In the genomic region with DNA sequence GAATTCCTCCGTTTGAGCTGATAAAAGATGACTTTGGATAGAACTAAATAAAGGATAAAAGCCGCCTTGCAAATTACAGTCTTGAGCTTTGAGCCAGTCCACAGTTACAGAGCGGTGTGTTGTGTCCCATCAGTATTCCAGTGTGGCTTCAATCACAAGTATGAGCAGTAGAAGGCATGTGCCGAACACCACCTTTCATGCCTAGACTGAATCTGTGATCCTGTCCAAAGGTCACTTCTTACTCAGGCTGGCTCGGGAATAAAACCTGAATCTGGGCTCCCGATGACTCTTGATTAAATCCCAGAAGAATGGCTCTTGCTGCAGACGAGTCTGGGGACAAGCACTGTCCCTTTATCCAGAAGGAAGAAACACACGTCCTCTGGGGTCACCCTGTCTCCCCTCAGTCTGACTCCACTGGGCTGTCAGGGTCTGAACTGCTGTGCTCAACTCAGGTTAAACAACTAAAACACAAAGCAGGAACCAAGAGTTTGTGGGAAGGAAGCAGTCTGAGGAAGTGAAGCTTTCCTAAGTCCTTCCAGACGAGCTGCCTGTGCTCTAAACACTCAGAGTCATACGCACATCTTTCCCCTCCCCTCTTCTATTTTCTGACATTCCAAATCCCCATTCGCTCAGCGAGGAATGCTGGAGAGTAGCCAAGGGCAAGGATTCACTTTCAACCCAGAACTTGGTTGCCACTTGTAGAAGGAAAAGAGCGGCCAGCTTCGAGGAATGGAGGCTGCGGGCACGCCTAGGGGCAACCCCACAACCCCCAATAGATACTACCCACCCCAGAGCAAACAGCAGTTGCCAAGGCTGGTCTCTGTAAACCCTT, we compare ENCODE assay signal across 8 mouse cellular contexts.
DNase-seq lines count a peak whose midpoint lies in the region; ATAC-seq and TF ChIP-seq lines count a peak whose summit lies in the region.

No protein-coding gene starts in this region.

- peak; percentile 54 for DNase-seq in forebrain, embryonic 14.5 days (ENCODE audit: low spot score)
- DNase-seq in heart, adult 9 months (ENCODE audit: low spot score in 2 of 2) = peak; percentile 76 to 84
- peak; percentile 80 for DNase-seq in kidney, postnatal 10 days
- DNase-seq in embryo, embryonic 10 days (ENCODE audit: low spot score) = no peak
- no peak for DNase-seq in cerebellum, adult 18-20 months

- WGBS in forebrain, embryonic 14.5 days = 59% methylated on average over 16 of the region's 16 CpGs
- 53% methylated on average over 16 of the region's 16 CpGs for WGBS in forebrain, embryonic 13.5 days
- WGBS in bone marrow, adult 2 months = 70% methylated on average over 16 of the region's 16 CpGs

- TF ChIP-seq POLR2A in bone marrow, adult 2 months (IDR thresholded peaks at IDR 0.05; ENCODE audit: borderline replicate concordance, control insufficient read depth, low read depth, low read length) = no peak

- H3K36me3 ChIP-seq in forebrain, embryonic 14.5 days (ENCODE audit: control insufficient read depth, insufficient read depth, low read length) = peaks cover under 1% of the 10 kb centered on the region; the same call in 1 of the 2 replicates
- H3K36me3 ChIP-seq in forebrain, embryonic 13.5 days (ENCODE audit: poor library complexity, severe bottlenecking) = peaks cover 13% of the 10 kb centered on the region; the same call in 1 of the 2 replicates

- no peak overlapping the region for H3K4me3 ChIP-seq in forebrain, embryonic 14.5 days (ENCODE audit: low read depth, low read length)
- no peak overlapping the region for H3K4me3 ChIP-seq in forebrain, embryonic 13.5 days
- H3K4me3 ChIP-seq in bone marrow, adult 2 months (replicated peaks; ENCODE audit: control insufficient read depth, low read depth, low read length) = peak overlapping the region; percentile 5

- peaks cover 24% of the 10 kb centered on the region for H3K4me1 ChIP-seq in forebrain, embryonic 14.5 days (ENCODE audit: control insufficient read depth, insufficient read depth, low read length)
- H3K4me1 ChIP-seq in forebrain, embryonic 13.5 days = peaks cover 28% of the 10 kb centered on the region
- H3K4me1 ChIP-seq in bone marrow, adult 2 months (ENCODE audit: control insufficient read depth, insufficient read depth, low read length) = peaks cover 3% of the 10 kb centered on the region

- no peaks in the 10 kb centered on the region for H3K27me3 ChIP-seq in forebrain, embryonic 14.5 days (replicated peaks; ENCODE audit: control insufficient read depth, insufficient read depth, low read length)
- H3K27me3 ChIP-seq in forebrain, embryonic 13.5 days = no peaks in the 10 kb centered on the region

- H3K9me3 ChIP-seq in forebrain, embryonic 14.5 days (replicated peaks; ENCODE audit: control insufficient read depth, low read length) = no peaks in the 10 kb centered on the region
- H3K9me3 ChIP-seq in forebrain, embryonic 13.5 days (replicated peaks) = no peaks in the 10 kb centered on the region

- TF ChIP-seq CTCF in bone marrow, adult 2 months (IDR thresholded peaks at IDR 0.05; ENCODE audit: control insufficient read depth, insufficient read depth, low read length) = no peak

- ATAC-seq in forebrain, embryonic 14.5 days = no peak
- no peak for ATAC-seq in forebrain, embryonic 13.5 days
- ATAC-seq in megakaryocyte, adult 5-6 weeks (ENCODE audit: poor library complexity, severe bottlenecking) = peak; percentile 93

- no peak overlapping the region for H3K4me2 ChIP-seq in forebrain, embryonic 14.5 days (ENCODE audit: low read length)
- no peak overlapping the region for H3K4me2 ChIP-seq in forebrain, embryonic 13.5 days

- no peak overlapping the region for H3K9ac ChIP-seq in forebrain, embryonic 14.5 days (ENCODE audit: low read length)
- no peak overlapping the region for H3K9ac ChIP-seq in forebrain, embryonic 13.5 days

- no peak overlapping the region; the same call in 1 of the 2 replicates for H3K27ac ChIP-seq in forebrain, embryonic 14.5 days (ENCODE audit: low read depth, low read length)
- no peak overlapping the region for H3K27ac ChIP-seq in forebrain, embryonic 13.5 days
- H3K27ac ChIP-seq in bone marrow, adult 2 months (ENCODE audit: control insufficient read depth, insufficient read depth, low read depth, low read length, poor library complexity) = no peak overlapping the region

Comparison
In these comparisons a context has a peak if more than half of its experiments do, and no peak if none do; other contexts are left out.
1. DNase-seq: peak in forebrain, embryonic 14.5 days (single experiment), heart, adult 9 months (2 of 2) and kidney, postnatal 10 days (single experiment); none in embryo, embryonic 10 days (single experiment) and cerebellum, adult 18-20 months (0 of 2).